Mouse (Mus musculus): ENCODE measurements at regions not wholly inside any gene's neighbourhood (a gene's known extent, or its start where the extent isn't known, plus 50 kb on each side); places are given as distances from the start of the nearest gene placed in this dataset.

DNA sequence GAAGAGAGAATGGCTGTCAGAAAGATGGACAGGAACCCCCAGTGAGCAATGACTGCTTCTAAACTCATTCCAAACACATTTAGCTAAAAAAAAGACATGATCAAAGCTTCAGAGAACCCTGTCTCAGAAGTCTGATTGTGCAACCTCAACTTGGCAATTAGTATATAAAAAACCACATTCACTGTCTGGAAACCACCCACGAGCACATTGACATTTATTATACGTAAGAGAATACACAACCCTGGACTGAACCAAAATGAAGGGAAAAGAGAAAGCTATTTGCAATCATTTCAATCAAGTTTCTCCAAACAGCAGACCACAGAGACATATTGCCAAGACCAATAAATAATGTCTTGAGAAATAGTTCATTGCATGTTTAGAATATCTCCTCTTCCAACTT, 820.7 kb upstream of the Adgrl2 start:
- DNase-seq (ENCODE audit: low read depth, low spot score) = no peak

DNA sequence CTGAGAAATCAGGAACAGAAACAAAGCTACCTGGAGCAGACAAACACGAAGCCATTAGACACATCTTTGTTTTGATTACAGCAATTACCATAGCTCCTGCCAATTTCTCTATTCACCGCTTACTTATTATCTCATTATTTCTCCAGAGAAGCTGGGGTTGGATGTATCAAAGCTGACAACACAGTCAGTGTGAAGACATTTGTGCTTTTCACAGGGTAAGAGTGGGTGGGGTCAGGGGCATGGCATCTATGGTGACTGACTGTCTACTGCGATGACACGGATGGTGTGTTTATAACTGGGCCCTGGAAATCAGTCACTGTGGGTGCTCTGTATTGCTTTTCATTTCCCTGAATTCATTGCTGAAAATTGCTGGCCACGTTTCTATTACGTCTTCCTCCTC, 815.0 kb upstream of the Adgrl2 start:
- no peak for DNase-seq (ENCODE audit: low read depth, low spot score)

DNA sequence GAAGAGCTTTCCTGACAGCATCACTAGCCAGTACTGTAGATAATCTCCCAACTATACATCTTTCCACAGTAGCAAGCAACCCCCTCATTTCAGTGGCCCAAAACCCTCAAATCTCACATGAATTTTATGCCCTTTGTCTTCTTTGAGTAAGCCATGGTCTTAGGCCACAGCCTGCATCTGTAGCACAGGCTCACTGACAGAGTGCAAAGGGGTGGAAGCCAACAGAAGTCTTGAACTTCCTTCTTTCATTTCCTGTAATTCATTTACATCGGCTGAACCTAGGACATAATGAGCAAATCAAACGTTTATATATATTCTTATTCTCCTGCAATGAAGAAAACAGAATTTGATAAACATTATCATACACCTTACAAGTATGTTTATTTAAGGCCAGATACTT, 805.8 kb upstream of the Adgrl2 start:
- DNase-seq (ENCODE audit: low read depth, low spot score) = no peak

DNA sequence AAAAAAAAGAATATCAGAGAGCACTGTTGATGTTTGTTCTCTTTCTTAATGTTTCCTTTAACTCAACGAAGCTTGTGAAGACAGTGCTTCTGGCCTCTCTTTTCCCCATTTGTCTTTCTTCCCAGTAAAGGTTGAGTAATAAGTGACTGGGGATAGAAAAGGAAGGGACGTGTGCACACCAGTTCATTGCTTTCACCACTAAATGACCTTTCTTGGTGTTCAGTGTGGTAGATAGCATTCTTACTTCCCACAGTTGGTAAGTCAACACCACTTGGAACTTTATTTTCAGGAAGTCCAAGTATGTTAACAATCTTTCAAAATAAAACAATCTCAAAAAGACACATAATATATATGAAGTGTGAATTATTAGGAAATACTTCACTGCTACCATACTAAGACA, 801.2 kb upstream of the Adgrl2 start:
- no peak for DNase-seq (ENCODE audit: low read depth, low spot score)

DNA sequence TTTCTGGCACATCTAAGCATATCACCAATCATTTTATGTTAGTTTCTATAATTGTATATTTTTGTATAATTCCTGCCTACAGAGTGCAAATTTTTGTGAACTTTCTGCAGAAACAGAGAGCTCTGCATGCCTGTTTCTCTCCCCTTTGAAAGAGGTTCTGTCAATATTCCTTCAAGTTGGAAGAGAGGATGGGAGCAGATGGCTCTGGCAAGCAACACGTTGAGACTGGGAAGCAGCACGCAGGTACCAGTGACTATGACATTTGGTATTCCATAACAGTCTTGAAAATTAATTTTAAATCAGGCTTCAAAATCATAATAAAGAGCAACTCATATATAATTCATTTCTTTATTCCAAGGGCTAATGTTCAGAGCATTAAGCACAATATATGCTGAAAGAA, 795.7 kb upstream of the Adgrl2 start:
- DNase-seq (ENCODE audit: low read depth, low spot score) = no peak

DNA sequence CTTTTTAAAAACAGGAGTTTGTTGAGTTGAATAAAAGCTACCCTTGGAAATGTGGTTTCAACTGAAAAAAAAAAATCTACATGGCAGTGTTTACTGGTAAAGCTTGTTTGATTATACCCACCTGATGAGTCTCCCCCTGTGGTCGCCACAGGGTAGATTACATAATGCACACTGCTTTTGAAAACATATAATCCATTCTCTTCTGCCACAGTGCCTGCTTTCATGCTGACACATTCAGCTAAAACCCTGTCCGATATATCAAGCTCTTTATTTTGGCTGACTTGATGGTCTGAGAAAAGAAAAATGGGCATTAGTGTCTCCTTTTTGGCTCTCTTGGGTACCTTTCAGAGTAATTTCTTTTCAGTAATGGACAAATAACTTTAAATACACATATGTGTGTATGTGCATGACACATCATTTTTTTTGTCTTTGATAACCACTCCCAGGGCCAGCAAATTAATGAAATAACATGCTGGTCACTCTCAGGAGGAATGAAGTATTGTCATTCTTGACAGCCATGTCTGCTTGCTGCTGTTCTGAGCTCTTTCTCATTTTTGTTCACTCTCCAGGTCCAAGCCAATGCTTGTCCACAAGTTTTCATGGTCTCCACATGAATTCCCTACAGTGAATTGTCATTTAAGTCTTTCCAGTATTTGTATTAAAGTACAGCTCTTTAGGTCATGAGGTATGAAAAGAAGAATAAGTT, 793.7 kb upstream of the Adgrl2 start:
- DNase-seq (ENCODE audit: low read depth, low spot score) = no peak

DNA sequence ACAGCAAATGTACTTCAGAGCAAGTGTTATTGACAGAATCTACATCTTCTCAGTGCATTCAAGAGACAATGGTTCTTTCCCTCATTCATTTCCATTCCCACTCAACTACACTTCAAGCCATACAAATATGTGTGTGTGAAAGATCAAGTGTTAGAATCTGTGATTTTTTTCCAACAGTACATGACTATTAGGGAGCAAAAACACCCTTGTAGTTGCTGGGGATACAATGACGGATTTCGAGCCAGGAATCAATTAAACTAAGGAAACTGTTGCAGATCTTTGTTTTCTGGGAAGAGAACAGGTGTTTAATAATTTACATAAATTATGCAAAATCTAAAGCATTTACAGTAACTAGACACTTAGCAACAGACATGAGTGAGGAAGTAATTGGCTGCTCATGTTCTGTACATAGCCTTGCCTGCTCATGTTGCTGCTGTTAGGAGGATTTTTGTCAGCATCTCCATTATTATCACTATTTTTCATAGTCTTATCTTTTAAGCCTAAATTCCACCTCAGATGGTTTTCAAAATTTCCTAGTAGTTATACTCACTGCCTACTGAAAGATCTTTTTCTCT, 777.6 kb upstream of the Adgrl2 start:
- no peak for DNase-seq (ENCODE audit: low read depth, low spot score)

DNA sequence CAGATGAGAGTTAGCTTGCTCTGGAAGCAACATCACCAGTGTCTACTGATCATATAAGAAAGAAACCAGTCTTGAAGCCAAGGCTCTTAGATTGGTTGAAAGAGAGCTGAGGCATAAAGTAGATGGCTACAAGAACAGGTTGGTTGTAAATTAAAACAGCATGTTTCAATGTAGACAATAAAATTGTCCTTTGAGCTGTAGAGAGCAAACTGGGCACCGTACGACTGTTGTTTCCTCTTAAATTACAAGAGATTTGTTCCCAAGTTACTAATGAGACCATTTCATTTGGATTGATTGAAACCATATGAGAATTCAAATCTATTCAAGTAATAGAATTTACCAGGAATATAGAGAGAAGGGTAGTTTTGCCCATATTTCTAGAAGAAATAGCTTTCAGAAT, 770.9 kb upstream of the Adgrl2 start:
- DNase-seq (ENCODE audit: low read depth, low spot score) = no peak

DNA sequence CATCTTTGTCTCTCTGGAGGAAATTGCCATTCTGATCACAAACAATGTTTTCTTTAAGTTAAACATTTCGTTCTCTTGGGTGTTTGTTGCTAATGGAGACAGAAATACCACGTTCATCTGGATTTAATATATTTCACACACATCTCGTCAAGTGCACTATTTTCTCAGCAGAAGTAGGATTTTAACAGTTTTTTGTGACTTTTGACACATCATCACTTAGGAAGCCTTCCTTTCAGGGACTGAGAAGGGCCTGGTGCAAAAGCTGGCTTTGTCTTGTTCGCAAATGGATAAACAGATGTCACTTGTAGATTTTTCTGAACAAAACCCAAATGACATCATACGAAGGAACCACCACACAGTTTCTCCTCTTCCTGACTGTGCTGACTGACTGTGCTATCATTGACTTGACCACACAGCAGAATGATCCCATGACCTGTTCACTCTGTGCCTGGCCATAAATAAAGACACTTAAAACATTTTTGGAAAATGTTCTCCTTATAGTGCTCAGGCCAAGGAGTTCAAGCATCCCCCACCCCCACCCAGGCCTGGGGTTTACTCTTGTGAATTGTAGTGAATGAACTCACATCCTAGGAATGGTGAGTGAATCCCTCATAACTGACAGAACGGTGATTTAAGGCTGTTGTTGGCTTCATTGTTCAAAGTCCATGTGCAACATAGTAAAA, 767.7 kb upstream of the Adgrl2 start:
- no peak for DNase-seq (ENCODE audit: low read depth, low spot score)

DNA sequence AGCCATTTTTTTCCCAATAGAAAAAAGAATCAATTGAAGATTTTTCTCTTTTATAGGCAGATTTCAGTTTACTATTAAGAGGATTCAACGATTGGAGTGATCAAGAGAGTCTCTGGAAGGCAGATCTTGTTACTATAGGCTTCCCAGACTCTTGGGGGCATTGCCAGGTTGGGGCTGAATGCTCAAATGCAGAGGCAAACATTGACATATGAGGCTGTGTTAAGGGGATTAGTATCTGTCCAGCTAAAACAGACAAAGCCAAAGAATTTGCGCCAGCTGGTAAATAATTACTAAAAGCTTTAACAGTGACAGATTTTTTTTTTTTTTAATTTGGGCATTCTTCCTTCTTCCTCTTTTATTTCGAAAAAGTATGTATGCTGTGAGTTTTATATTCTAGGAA, 745.7 kb upstream of the Adgrl2 start:
- DNase-seq (ENCODE audit: low read depth, low spot score) = no peak

DNA sequence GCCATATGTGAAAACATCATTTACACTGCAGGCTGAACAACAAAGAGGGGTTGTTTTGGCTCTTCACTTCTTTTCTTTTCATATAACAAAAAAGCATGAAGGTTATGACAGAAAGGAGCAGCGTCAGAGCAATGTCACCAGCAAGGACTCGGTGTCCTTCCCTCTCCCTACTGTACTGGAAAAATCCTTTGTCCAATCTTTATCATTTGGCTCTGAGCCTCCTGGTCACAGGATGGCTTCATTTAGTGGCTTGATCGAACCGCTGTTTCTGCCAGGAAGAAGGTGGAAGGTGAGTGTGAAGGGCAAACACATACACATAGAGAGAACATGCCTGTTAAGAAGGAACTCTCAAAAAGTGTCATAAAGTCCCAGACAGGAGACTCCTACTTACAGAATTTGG, 735.9 kb upstream of the Adgrl2 start:
- DNase-seq (ENCODE audit: low read depth, low spot score) = no peak

DNA sequence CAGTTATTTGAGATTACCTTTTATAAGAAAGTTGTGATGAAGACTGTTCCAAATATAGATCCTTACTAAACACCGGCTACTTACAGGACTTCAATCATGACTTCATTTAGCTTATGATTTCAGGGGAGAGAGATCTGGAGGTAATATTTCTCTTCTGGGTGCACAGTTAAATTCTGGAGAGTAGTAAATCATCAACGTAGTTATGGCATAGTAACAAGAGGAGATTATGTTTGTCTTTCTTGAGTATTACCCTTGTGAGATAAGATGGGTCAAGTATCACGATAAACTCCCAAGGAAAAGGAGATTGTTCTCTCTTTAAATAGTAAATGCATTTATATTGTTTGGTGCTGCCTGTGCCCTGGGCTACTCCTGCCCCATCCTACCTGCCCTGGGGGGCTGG, 734.5 kb upstream of the Adgrl2 start:
- DNase-seq (ENCODE audit: low read depth, low spot score) = no peak

DNA sequence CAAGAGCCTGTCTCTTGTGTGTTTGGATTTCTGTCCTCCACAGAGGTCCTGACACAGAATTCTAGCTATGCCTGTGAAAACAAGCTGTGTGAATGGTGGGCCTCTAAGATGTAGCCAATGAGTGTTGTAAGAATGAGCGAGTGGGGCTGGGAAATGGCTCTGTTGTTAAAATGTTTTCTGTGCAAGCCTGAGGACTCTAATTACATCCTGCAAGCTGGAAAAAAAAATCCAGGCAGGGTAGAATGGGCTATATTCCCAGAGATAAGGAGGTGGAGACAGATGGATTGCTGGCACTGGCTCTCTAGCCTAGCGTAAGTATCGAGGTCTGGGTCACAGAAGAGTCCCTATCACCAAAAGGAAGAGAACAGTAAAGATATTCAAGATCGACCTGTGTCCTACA, 731.5 kb upstream of the Adgrl2 start:
- DNase-seq (ENCODE audit: low read depth, low spot score) = no peak

DNA sequence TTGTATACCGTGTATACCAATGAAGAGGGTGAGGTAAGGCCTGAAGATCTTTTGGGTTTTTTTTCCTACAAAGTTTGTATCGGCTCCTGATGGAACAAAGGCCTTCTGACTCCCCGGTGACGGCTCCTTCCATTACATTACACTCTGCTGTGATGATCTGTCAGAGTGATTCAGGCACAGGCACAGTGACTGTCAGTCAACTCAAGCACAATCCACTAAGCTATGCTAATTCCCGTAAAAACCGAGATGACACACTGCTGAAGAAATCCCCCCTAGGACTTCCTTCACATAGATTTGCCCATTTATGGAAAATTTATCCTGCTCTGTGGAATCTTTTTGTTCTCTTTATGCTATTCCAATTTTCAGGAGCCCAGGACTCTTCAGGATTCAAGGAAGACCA, 730.0 kb upstream of the Adgrl2 start:
- DNase-seq (ENCODE audit: low read depth, low spot score) = no peak

DNA sequence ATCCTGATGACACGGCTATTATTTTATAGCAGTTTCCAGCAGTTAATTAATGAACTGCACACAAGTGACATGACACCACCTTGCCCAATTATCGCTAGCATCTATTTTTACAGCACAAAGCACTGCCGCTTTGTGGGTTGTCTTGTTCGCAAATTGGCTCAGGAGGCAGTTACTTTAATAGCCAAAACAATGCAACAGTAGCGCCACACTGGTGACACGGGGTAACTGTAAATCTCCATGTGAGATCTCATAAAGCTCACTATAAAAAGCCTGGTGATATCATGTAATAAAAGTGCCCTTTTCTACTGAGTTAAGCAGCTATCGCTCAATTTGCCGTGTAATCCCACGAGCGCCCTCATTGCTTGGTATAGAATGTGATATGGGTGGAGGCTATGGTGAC, 715.4 kb upstream of the Adgrl2 start:
- no peak for DNase-seq (ENCODE audit: low read depth, low spot score)

DNA sequence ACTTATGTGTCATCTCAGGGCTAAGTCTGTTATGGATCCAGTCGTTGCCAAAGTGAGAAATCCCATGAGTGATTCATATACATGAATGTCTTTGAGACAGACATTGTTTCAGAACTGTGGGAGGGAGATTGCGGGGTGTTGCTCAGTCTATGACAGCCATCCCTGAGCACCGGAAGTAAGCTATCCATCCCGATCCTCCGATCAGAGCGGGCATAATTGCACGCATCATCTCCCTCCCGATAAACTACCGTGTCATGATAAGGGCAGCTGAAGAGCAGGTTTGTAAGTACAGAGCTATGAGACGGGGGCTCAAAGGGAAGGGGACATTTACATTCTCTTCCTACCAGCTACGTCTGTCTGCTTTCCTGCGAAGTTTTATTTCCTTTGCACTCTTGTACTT, 715.0 kb upstream of the Adgrl2 start:
- no peak for DNase-seq (ENCODE audit: low read depth, low spot score)

DNA sequence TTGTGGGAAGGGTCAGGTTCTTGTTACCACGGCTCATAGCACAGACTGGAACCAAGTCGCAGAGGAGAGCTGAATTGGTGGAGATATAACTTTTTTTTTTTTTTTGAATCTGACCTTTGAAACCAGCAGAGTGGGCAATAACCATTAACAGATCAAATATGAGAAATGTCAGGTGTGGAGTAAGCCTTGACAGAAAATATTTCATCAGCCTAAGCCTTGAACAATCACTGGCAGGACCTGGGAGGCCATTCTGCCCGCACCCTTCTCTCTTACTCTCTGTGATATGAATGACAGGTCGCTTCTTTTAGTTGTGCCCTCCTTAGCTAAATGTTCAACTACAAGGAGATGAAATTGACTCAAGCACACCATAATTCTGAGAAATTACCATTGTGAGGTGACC, 714.1 kb upstream of the Adgrl2 start:
- no peak for DNase-seq (ENCODE audit: low read depth, low spot score)

DNA sequence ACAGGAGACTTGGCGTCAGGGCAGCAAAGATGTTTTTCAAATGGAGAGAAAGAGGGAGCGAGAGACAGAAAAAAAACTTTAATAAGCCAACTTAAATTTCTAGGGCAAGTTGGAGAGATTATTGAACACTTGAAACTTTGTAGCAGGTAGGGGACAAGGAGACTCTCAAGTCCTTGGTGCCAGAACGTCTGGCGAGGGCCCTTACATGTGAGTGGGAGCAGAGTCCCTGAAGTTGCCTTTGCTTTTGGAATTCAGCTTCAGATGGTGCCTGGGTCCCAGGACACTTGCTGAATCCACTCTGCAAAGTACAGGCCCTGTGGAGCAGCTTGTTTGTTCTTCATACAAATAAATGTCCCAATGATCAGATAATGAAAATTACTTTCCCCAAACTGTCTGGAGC, 693.2 kb upstream of the Adgrl2 start:
- no peak for DNase-seq (ENCODE audit: low read depth, low spot score)

DNA sequence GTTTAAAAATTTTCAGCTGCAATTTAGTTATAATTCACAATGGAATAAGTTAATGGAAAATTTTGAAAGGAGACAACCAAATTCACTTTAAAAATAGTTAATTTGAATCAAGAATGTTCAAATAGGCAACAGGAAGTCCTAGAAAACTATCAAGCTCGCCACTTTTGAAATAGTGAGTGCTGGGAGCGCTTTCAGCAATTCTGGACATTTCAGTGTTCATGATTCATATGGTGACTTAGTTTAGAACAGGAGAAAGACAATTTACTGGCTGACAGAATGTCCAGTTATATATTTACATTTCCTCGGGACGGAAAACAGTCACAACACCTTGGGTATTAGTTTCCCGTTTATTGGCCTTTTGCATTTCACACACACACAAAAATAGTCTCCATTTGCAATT, 691.9 kb upstream of the Adgrl2 start:
- DNase-seq (ENCODE audit: low read depth, low spot score) = no peak

DNA sequence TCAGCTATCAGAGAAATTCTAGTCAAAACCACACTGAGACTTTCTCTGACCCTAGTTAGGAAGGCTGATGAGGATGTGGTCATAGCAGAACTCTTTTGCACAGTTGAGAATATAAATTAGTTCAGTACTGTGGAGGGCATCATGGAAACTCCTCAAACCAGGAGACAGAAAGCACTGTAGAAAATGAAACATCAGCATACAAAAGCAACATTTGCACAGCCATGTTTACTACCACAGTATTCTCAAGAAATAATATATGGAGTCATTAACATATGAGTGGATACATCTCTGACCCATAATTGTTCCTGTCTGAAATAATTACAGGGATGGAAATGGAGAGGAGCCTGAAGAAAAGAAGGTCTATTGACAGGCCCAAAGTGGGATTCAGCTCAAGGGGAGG, 683.6 kb upstream of the Adgrl2 start:
- no peak for DNase-seq (ENCODE audit: low read depth, low spot score)

DNA sequence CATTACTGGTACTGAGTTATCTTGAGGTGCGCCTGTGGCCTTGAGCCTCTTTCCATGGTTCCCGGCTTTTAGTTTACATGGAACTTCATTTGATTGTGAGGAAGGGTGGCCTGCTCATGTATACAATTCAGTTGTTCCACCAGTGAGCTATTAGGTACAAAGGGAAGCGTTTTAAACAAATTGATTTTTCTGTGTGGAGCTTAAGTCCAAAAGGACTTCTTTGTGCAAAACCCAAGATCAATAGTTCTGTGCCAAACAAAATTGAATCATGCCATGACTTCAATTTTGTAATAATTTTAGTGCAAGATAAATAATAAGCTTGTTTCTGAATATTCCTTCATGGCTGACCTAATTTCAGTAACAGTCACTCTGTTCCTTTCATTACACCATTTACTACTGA, 674.3 kb upstream of the Adgrl2 start:
- no peak for DNase-seq (ENCODE audit: low read depth, low spot score)

DNA sequence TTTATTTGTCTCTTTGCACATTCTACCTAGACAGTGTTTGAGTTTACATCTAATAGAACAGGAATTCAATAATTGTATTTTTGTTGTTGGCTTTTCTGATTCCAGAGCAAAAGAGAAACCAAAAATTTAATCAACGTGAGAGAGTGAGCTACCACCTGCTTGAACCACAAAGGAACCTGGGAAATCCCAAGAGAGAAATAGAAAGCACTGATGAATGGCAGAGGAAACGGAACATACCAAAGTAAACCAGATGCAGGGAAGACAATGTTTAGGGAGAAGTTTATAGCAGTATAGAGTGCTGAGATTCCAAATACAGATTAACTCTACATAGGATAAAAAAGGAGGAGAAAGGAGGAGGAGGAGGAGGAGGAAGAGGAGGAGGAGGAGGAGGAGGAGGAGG, 648.0 kb upstream of the Adgrl2 start:
- peak; percentile 14 for DNase-seq (ENCODE audit: low read depth, low spot score)

DNA sequence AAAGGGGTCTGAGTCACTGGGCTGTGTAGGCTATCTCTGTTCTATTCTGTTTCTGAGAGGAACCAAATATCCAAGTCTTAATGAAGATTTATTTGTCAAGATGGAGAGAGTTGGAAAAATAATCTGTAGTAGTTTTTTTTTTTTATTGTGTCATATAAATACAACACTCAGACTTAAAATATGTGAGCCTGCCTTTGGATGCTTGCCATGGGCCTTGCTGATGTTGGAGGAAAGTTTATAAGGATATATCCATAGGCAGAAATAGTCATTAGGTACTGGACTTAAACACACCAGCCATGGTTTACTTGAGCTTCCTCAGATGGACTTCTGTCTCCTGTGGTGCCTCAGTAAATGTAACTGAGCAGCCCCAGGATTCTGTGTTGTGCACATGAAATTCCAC, 635.8 kb upstream of the Adgrl2 start:
- DNase-seq (ENCODE audit: low read depth, low spot score) = no peak
